In genomic region chr3:68759375-68759774, GRCm38 (mm10) we compare ENCODE assay signal across 10 mouse cellular contexts.
A peak's percentile ranks its signal among the peaks of the same experiment; 100 is the strongest.
DNase-seq lines count a peak whose midpoint lies in the region; ATAC-seq and TF ChIP-seq lines count a peak whose summit lies in the region.
"Had no signal": no experiment of that assay in that cellular context is flagged by ENCODE, and none has a peak within 500 bp of the region (broad histone marks: within the 10 kb centered on the region; RNA-seq: fewer than 3 reads in every experiment).

No protein-coding gene starts in this region.

- H3K36me3 ChIP-seq in intestine, embryonic 14.5 days (ENCODE audit: control insufficient read depth, insufficient read depth, low read length), result no peaks in the 10 kb centered on the region
- no peaks in the 10 kb centered on the region for H3K36me3 ChIP-seq in intestine, postnatal 0 days (ENCODE audit: control insufficient read depth, insufficient read depth)
- no peaks in the 10 kb centered on the region for H3K36me3 ChIP-seq in heart, embryonic 13.5 days
- no peaks in the 10 kb centered on the region for H3K36me3 ChIP-seq in thymus, adult 2 months (ENCODE audit: control insufficient read depth, insufficient read depth, low read length)
- H3K36me3 ChIP-seq: embryonic facial prominence, embryonic 13.5 days; limb, embryonic 15.5 days had no signal

- TF ChIP-seq CTCF in intestine, postnatal 0 days (IDR thresholded peaks at IDR 0.05; ENCODE audit: low read depth), result no peak
- TF ChIP-seq CTCF in thymus, adult 2 months (IDR thresholded peaks at IDR 0.05; ENCODE audit: borderline replicate concordance, control insufficient read depth, extremely low read depth, insufficient read depth, low read length, poor library complexity), result no peak

- no peak overlapping the region for H3K9ac ChIP-seq in intestine, embryonic 14.5 days (ENCODE audit: low read length)
- no peak overlapping the region for H3K9ac ChIP-seq in intestine, postnatal 0 days (ENCODE audit: low read depth, low read length)
- no peak overlapping the region for H3K9ac ChIP-seq in heart, embryonic 13.5 days
- H3K9ac ChIP-seq: embryonic facial prominence, embryonic 13.5 days; limb, embryonic 15.5 days had no signal

- no peak; the same call in 1 of the 2 replicates for ATAC-seq in intestine, embryonic 14.5 days (replicated peaks; ENCODE audit: low FRiP score, low TSS enrichment, low read depth)
- no peak for ATAC-seq in intestine, postnatal 0 days
- ATAC-seq in heart, embryonic 13.5 days (ENCODE audit: extremely low read depth, insufficient number of reproducible peaks, low FRiP score, low TSS enrichment), result peak; percentile 58; the same call in 1 of the 2 replicates
- no peak for ATAC-seq in monocyte, adult 5-6 weeks (replicated peaks; ENCODE audit: insufficient number of reproducible peaks, low FRiP score, low TSS enrichment, poor library complexity, severe bottlenecking)

- no peaks in the 10 kb centered on the region for H3K9me3 ChIP-seq in intestine, embryonic 14.5 days (ENCODE audit: control insufficient read depth, low read length)
- no peaks in the 10 kb centered on the region for H3K9me3 ChIP-seq in intestine, postnatal 0 days (ENCODE audit: control insufficient read depth)
- H3K9me3 ChIP-seq in heart, embryonic 13.5 days, result peaks cover 5% of the 10 kb centered on the region
- H3K9me3 ChIP-seq: embryonic facial prominence, embryonic 13.5 days; limb, embryonic 15.5 days had no signal

- WGBS in intestine, embryonic 14.5 days, result 36% methylated on average over 8 of the region's 8 CpGs
- 48% methylated on average over 8 of the region's 8 CpGs for WGBS in intestine, postnatal 0 days
- WGBS in heart, embryonic 13.5 days, result 37% methylated on average over 8 of the region's 8 CpGs
- 45% methylated on average over 8 of the region's 8 CpGs for WGBS in thymus, adult 2 months

- H3K27me3 ChIP-seq in intestine, embryonic 14.5 days (replicated peaks; ENCODE audit: control insufficient read depth, insufficient read depth, low read length), result no peaks in the 10 kb centered on the region
- no peaks in the 10 kb centered on the region for H3K27me3 ChIP-seq in intestine, postnatal 0 days (replicated peaks; ENCODE audit: control insufficient read depth, insufficient read depth, low read length)
- no peaks in the 10 kb centered on the region for H3K27me3 ChIP-seq in heart, embryonic 13.5 days (replicated peaks)
- no peaks in the 10 kb centered on the region for H3K27me3 ChIP-seq in thymus, adult 2 months (ENCODE audit: control insufficient read depth, insufficient read depth, low read length)
- H3K27me3 ChIP-seq: embryonic facial prominence, embryonic 13.5 days; limb, embryonic 15.5 days had no signal

- DNase-seq in intestine, embryonic 14.5 days (ENCODE audit: low spot score), result peak; percentile 49
- DNase-seq in layer of hippocampus, postnatal 10 days (ENCODE audit: low spot score in 2 of 2), result peak; percentile 28 to 40
- DNase-seq in lung, postnatal 4 days, result peak; percentile 33 to 68
- no peak for DNase-seq in thymus, adult 2 months
- no peak for DNase-seq in adrenal gland, adult (ENCODE audit: inconsistent age in 2 of 2, low spot score in 1 of 2)

- H3K27ac ChIP-seq in intestine, embryonic 14.5 days (ENCODE audit: low read depth), result peak overlapping the region; percentile 43; the same call in 1 of the 2 replicates
- no peak overlapping the region for H3K27ac ChIP-seq in intestine, postnatal 0 days (ENCODE audit: low read depth, low read length)
- H3K27ac ChIP-seq in heart, embryonic 13.5 days (replicated peaks), result peak overlapping the region; percentile 83
- H3K27ac ChIP-seq in thymus, adult 2 months (ENCODE audit: control insufficient read depth, insufficient read depth, low read length), result no peak overlapping the region
- H3K27ac ChIP-seq: embryonic facial prominence, embryonic 13.5 days; limb, embryonic 15.5 days had no signal

- TF ChIP-seq POLR2A in thymus, adult 2 months (IDR thresholded peaks at IDR 0.05; ENCODE audit: control insufficient read depth, extremely low read depth, insufficient read depth, low read length, poor library complexity), result no peak

- H3K4me3 ChIP-seq in intestine, embryonic 14.5 days (ENCODE audit: low read depth, low read length), result no peak overlapping the region
- no peak overlapping the region for H3K4me3 ChIP-seq in intestine, postnatal 0 days (ENCODE audit: low read depth, low read length)
- no peak overlapping the region for H3K4me3 ChIP-seq in heart, embryonic 13.5 days
- H3K4me3 ChIP-seq in thymus, adult 2 months (ENCODE audit: control insufficient read depth, insufficient read depth, low read length), result no peak overlapping the region
- H3K4me3 ChIP-seq: embryonic facial prominence, embryonic 13.5 days; limb, embryonic 15.5 days had no signal

- H3K4me2 ChIP-seq in intestine, embryonic 14.5 days (ENCODE audit: low read length), result no peak overlapping the region
- H3K4me2 ChIP-seq in intestine, postnatal 0 days (replicated peaks; ENCODE audit: low read depth), result no peak overlapping the region
- no peak overlapping the region for H3K4me2 ChIP-seq in heart, embryonic 13.5 days
- H3K4me2 ChIP-seq: embryonic facial prominence, embryonic 13.5 days; limb, embryonic 15.5 days had no signal

- peaks cover 5% of the 10 kb centered on the region for H3K4me1 ChIP-seq in intestine, embryonic 14.5 days (replicated peaks; ENCODE audit: control insufficient read depth, insufficient read depth, low read length)
- H3K4me1 ChIP-seq in intestine, postnatal 0 days (replicated peaks; ENCODE audit: control insufficient read depth, insufficient read depth, low read length), result no peaks in the 10 kb centered on the region
- peaks cover 53% of the 10 kb centered on the region for H3K4me1 ChIP-seq in heart, embryonic 13.5 days
- H3K4me1 ChIP-seq in thymus, adult 2 months (replicated peaks; ENCODE audit: control insufficient read depth, insufficient read depth, low read length), result peaks cover 19% of the 10 kb centered on the region
- H3K4me1 ChIP-seq: embryonic facial prominence, embryonic 13.5 days; limb, embryonic 15.5 days had no signal

Comparison
In these comparisons a context has a peak if more than half of its experiments do, and no peak if none do; other contexts are left out.
1. H3K27ac ChIP-seq: peak in intestine, embryonic 14.5 days (single experiment) and heart, embryonic 13.5 days (single experiment); none in intestine, postnatal 0 days (single experiment) and thymus, adult 2 months (single experiment).
2. DNase-seq: peak in intestine, embryonic 14.5 days (single experiment), layer of hippocampus, postnatal 10 days (2 of 2) and lung, postnatal 4 days (2 of 2); none in thymus, adult 2 months (single experiment) and adrenal gland, adult (0 of 2).